Mouse (Mus musculus): ENCODE results near the gene Mslnl. TPM values are rescaled to one million over a fixed set of nuclear protein-coding genes. Genes with fewer than 3 reads are reported as not detected.
A peak's percentile ranks its signal among the peaks of the same experiment; 100 is the strongest.

Mslnl gene
- polyA plus RNA-seq, 1 experiment, result 0.30 TPM

DNA sequence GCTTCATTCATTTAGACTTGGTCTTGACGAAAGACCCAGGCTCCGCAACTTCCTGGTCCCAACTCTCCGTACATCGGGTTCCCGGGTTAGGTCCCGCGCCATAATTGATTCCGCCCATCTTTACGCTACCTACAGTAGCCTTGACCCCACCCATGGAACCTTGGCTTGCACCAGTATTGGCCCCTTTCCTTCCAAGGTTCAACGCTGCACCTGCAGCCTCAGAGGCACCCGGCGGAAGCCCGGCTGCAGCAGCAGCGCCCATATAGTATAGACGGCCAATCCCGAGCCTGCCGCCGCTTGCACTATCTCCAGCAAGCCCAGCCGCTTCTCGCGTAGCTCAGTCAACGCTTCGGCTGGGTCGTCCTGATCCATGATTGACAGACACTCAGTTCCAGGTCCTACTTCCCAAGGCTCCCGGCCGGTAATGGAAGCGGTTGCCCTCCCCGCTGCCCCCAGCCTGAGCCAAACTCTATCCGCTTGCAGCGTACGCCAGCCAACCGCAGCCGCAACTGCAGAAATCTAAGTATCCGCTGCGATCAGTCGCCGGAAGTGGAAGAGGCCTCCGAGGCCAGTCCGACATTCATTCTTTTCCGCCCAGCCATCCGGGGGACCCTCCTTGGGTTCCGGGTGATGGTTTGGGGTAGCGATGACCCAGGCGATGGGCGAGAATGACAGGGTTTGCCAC, 56.1 kb downstream of the Mslnl start:
- H3K4me1 ChIP-seq (ENCODE audit: control insufficient read depth, insufficient read depth, low read length), result peaks cover 4% of the 10 kb centered on the region
- peak overlapping the region; percentile 93 for H3K4me3 ChIP-seq (ENCODE audit: low read depth, low read length)
- TF ChIP-seq CTCF (IDR thresholded peaks at IDR 0.05; ENCODE audit: low read depth, low read length), result no peak
- TF ChIP-seq POLR2A (IDR thresholded peaks at IDR 0.05; ENCODE audit: insufficient read depth, low read length), result no peak
- TF ChIP-seq EP300 (IDR thresholded peaks at IDR 0.05; ENCODE audit: insufficient read depth, low read depth, low read length), result no peak
- no peaks in the 10 kb centered on the region for H3K27me3 ChIP-seq (ENCODE audit: control insufficient read depth, insufficient read depth, low read length, poor library complexity, severe bottlenecking)
- H3K27ac ChIP-seq (ENCODE audit: insufficient read depth, low read length), result peak overlapping the region; percentile 8; the same call in 1 of the 2 replicates
- no peaks in the 10 kb centered on the region for H3K9me3 ChIP-seq (replicated peaks; ENCODE audit: control insufficient read depth, insufficient read depth, low read length, poor library complexity, severe bottlenecking)
- H3K9ac ChIP-seq (ENCODE audit: low read depth, poor library complexity, severe bottlenecking), result peak overlapping the region; percentile 57
- no peaks in the 10 kb centered on the region for H3K36me3 ChIP-seq (ENCODE audit: control insufficient read depth, insufficient read depth, low read length, poor library complexity, severe bottlenecking)

DNA sequence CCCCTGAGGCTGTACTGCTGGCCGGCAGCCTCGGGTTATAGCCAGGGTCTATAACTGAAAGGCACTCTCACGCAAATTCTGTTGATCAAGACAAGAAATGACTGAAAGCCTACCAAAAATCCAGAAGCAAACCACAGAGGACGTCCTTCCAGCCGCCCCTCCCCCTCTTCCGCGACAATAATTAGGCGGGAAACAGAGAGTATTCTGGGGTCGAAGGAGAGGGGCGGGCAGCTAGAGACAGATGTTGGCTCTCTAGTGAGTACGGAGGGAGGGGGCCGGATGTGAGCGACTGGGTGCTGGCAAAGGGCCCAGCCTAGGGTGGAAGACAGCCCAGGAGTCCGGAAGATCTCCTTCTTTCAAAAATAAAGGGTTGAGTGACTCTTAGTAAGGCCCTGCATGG, 56.8 kb downstream of the Mslnl start, which contains the start of gene Fam173a:
TSS of gene Fam173a (minus strand) at position 287 of the 400 bp plus-strand sequence.
- no peaks in the 10 kb centered on the region for H3K36me3 ChIP-seq (ENCODE audit: control insufficient read depth, insufficient read depth, low read length, poor library complexity, severe bottlenecking)
- peaks cover 4% of the 10 kb centered on the region for H3K4me1 ChIP-seq (ENCODE audit: control insufficient read depth, insufficient read depth, low read length)
- peak within 1 kb of the TSS; percentile 93 for H3K4me3 ChIP-seq (ENCODE audit: low read depth, low read length)
- H3K27ac ChIP-seq (ENCODE audit: insufficient read depth, low read length), result peak within 1 kb of the TSS; percentile 8; the same call in 1 of the 2 replicates
- H3K27me3 ChIP-seq (ENCODE audit: control insufficient read depth, insufficient read depth, low read length, poor library complexity, severe bottlenecking), result no peaks in the 10 kb centered on the region
- TF ChIP-seq POLR2A (IDR thresholded peaks at IDR 0.05; ENCODE audit: insufficient read depth, low read length) (no peak), CTCF (IDR thresholded peaks at IDR 0.05; ENCODE audit: low read depth, low read length) (no peak), EP300 (IDR thresholded peaks at IDR 0.05; ENCODE audit: insufficient read depth, low read depth, low read length) (no peak)
- peak within 1 kb of the TSS; percentile 57 for H3K9ac ChIP-seq (ENCODE audit: low read depth, poor library complexity, severe bottlenecking)
- H3K9me3 ChIP-seq (replicated peaks; ENCODE audit: control insufficient read depth, insufficient read depth, low read length, poor library complexity, severe bottlenecking), result no peaks in the 10 kb centered on the region

DNA sequence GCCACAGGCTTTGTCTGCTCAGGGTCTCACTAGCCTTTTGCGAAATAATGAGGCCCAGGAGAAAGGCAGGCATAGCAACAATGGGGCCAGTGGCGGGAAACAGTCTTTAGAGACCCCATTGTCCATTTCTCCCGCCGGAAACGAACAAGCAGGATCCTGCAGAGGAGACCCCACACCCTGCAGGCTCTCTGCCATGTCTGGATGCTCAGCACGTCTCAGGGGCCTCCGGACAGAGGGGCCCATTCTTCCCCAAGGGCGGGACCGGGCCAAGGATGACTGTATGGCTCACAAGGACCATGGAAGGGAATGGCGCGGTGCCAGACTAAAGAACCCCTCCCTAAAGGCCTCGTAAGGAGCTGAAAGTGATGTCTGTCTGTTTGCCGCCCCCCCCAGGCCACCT, 58.4 kb downstream of the Mslnl start:
- H3K36me3 ChIP-seq (ENCODE audit: control insufficient read depth, insufficient read depth, low read length, poor library complexity, severe bottlenecking), result no peaks in the 10 kb centered on the region
- H3K27me3 ChIP-seq (ENCODE audit: control insufficient read depth, insufficient read depth, low read length, poor library complexity, severe bottlenecking), result no peaks in the 10 kb centered on the region
- no peak overlapping the region for H3K27ac ChIP-seq (ENCODE audit: insufficient read depth, low read length)
- H3K9ac ChIP-seq (ENCODE audit: low read depth, poor library complexity, severe bottlenecking), result no peak overlapping the region
- no peak overlapping the region for H3K4me3 ChIP-seq (ENCODE audit: low read depth, low read length)
- no peak for TF ChIP-seq CTCF (IDR thresholded peaks at IDR 0.05; ENCODE audit: low read depth, low read length)
- TF ChIP-seq POLR2A (IDR thresholded peaks at IDR 0.05; ENCODE audit: insufficient read depth, low read length), result no peak
- no peak for TF ChIP-seq EP300 (IDR thresholded peaks at IDR 0.05; ENCODE audit: insufficient read depth, low read depth, low read length)
- peaks cover 4% of the 10 kb centered on the region for H3K4me1 ChIP-seq (ENCODE audit: control insufficient read depth, insufficient read depth, low read length)
- no peaks in the 10 kb centered on the region for H3K9me3 ChIP-seq (replicated peaks; ENCODE audit: control insufficient read depth, insufficient read depth, low read length, poor library complexity, severe bottlenecking)

DNA sequence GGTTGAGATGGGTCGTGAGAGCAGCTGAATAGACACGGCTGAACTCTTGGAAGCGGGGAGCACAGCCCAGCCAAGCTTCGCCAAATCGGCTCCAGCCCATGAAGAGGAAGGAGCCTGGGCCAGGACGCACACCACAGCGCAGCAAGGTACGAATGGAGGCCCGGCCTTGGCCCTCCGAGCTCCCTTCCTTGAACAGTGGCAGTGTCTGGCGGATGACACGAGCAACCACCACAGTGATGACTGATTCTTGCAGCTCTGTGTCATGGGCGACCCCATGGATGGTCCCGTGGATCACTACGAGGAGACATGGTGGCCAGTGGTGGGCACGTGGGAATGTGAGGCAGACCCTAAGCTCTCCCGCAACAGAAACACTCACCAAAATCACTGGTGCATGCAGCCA, 59.2 kb downstream of the Mslnl start:
- no peak overlapping the region for H3K4me3 ChIP-seq (ENCODE audit: low read depth, low read length)

DNA sequence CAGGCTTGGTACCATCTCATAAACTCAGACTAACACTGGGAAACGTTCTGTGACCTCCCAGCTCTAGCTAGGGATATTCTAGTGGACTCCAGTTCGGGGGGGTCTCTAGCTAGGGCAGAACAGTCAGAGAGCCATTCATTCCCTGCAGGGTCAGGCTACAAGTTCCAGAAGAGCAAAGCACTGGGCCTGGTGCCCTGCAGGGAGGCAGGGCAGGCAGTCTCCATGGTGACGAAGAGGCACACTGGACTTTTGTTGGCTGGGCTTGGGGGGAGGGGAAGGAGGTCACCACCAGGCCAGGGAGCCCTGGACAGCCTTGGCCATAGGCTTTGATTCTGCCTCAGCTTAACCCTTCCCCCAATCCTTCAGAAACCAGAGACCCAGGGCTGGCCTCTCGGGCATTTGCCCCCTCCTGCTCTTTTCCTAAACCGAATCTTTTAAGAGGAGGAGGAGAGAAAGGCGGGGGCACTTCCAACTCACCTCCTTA, 59.8 kb downstream of the Mslnl start, which contains the start of gene AC134908.4:
TSS of gene AC134908.4 (minus strand) at position 51 of the 484 bp plus-strand sequence.
- H3K27me3 ChIP-seq (ENCODE audit: control insufficient read depth, insufficient read depth, low read length, poor library complexity, severe bottlenecking), result no peaks in the 10 kb centered on the region
- no peaks in the 10 kb centered on the region for H3K9me3 ChIP-seq (replicated peaks; ENCODE audit: control insufficient read depth, insufficient read depth, low read length, poor library complexity, severe bottlenecking)
- H3K4me3 ChIP-seq (ENCODE audit: low read depth, low read length), result peak within 1 kb of the TSS; percentile 76
- peaks cover 4% of the 10 kb centered on the region for H3K4me1 ChIP-seq (ENCODE audit: control insufficient read depth, insufficient read depth, low read length)
- peak within 1 kb of the TSS; percentile 81 for H3K9ac ChIP-seq (ENCODE audit: low read depth, poor library complexity, severe bottlenecking)
- no peaks in the 10 kb centered on the region for H3K36me3 ChIP-seq (ENCODE audit: control insufficient read depth, insufficient read depth, low read length, poor library complexity, severe bottlenecking)
- no peak within 1 kb of the TSS for H3K27ac ChIP-seq (ENCODE audit: insufficient read depth, low read length)
- TF ChIP-seq EP300 (IDR thresholded peaks at IDR 0.05; ENCODE audit: insufficient read depth, low read depth, low read length) (no peak), POLR2A (IDR thresholded peaks at IDR 0.05; ENCODE audit: insufficient read depth, low read length) (no peak), CTCF (IDR thresholded peaks at IDR 0.05; ENCODE audit: low read depth, low read length) (no peak)

More for the DNA sequence above, 59.2 kb downstream of the Mslnl start:
- no peaks in the 10 kb centered on the region for H3K9me3 ChIP-seq (replicated peaks; ENCODE audit: control insufficient read depth, insufficient read depth, low read length, poor library complexity, severe bottlenecking)
- TF ChIP-seq POLR2A (IDR thresholded peaks at IDR 0.05; ENCODE audit: insufficient read depth, low read length), result no peak
- no peak for TF ChIP-seq CTCF (IDR thresholded peaks at IDR 0.05; ENCODE audit: low read depth, low read length)
- no peak for TF ChIP-seq EP300 (IDR thresholded peaks at IDR 0.05; ENCODE audit: insufficient read depth, low read depth, low read length)
- no peaks in the 10 kb centered on the region for H3K36me3 ChIP-seq (ENCODE audit: control insufficient read depth, insufficient read depth, low read length, poor library complexity, severe bottlenecking)
- no peak overlapping the region for H3K9ac ChIP-seq (ENCODE audit: low read depth, poor library complexity, severe bottlenecking)
- no peaks in the 10 kb centered on the region for H3K27me3 ChIP-seq (ENCODE audit: control insufficient read depth, insufficient read depth, low read length, poor library complexity, severe bottlenecking)
- peaks cover 4% of the 10 kb centered on the region for H3K4me1 ChIP-seq (ENCODE audit: control insufficient read depth, insufficient read depth, low read length)
- H3K27ac ChIP-seq (ENCODE audit: insufficient read depth, low read length), result no peak overlapping the region

DNA sequence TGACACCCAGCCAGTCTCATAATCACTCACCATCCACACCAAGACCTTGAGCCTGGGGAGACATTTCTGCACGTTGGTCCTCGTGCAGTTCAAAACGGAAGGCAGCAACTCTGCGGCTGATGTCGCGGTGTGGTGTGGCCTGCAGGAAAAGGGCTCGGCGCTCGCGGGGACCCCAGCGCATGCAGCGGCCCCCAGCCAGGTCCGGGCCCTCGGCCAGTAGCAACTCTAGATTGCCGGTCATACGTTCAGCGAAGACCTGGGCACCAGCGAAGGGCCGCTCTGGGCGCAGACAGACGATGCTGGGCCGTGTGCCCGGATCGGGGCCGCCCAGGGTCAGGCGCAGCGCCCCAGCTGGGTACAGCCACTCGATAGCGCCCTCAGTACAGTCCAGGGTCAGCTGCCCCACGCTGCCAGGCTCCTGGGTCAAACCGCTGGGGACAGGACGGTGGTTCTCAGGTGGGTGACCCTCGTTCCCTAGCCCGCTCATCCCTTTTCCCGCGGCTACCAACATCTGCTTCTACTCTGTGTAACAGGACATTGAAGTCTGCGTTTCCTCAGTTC, 60.4 kb downstream of the Mslnl start:
- H3K27me3 ChIP-seq (ENCODE audit: control insufficient read depth, insufficient read depth, low read length, poor library complexity, severe bottlenecking), result no peaks in the 10 kb centered on the region
- peak overlapping the region; percentile 81 for H3K9ac ChIP-seq (ENCODE audit: low read depth, poor library complexity, severe bottlenecking)
- peak overlapping the region; percentile 76 for H3K4me3 ChIP-seq (ENCODE audit: low read depth, low read length)
- no peaks in the 10 kb centered on the region for H3K9me3 ChIP-seq (replicated peaks; ENCODE audit: control insufficient read depth, insufficient read depth, low read length, poor library complexity, severe bottlenecking)
- peaks cover 4% of the 10 kb centered on the region for H3K4me1 ChIP-seq (ENCODE audit: control insufficient read depth, insufficient read depth, low read length)
- no peaks in the 10 kb centered on the region for H3K36me3 ChIP-seq (ENCODE audit: control insufficient read depth, insufficient read depth, low read length, poor library complexity, severe bottlenecking)
- no peak for TF ChIP-seq EP300 (IDR thresholded peaks at IDR 0.05; ENCODE audit: insufficient read depth, low read depth, low read length)
- TF ChIP-seq POLR2A (IDR thresholded peaks at IDR 0.05; ENCODE audit: insufficient read depth, low read length), result no peak
- no peak for TF ChIP-seq CTCF (IDR thresholded peaks at IDR 0.05; ENCODE audit: low read depth, low read length)
- no peak overlapping the region for H3K27ac ChIP-seq (ENCODE audit: insufficient read depth, low read length)
